Mouse (Mus musculus): ENCODE measurements at regions not wholly inside any gene's neighbourhood (a gene's known extent, or its start where the extent isn't known, plus 50 kb on each side); places are given as distances from the start of the nearest gene placed in this dataset.

DNA sequence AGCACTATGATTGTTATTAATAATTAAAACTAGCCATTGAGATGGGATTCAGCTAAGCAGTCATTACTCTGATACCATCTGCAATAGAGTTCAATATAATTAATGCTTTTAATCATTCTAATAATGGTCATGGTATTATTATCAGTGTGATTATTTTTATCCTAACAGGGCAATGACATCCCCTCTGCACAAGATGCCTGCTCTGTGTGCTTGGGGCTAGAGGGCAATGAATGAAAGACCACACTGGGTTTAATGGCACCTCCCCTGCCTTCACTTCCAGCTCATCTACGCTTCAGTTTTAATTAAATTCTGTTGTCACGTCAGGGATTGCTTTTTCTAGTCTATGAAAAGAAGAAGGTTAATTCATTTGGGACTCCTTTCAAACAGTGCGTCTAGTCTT is 139.1 kb upstream of the Gm11096 start:
- TF ChIP-seq CHD1 (IDR thresholded peaks at IDR 0.05; ENCODE audit: low read depth, low read length) (no peak), ZNF384 (IDR thresholded peaks at IDR 0.05; ENCODE audit: low read depth, low read length) (no peak), ELF1 (IDR thresholded peaks at IDR 0.05; ENCODE audit: low read depth, low read length) (no peak), KAT2A (conservative IDR thresholded peaks at IDR 0.05; ENCODE audit: low read depth, low read length) (no peak), RCOR1 (IDR thresholded peaks at IDR 0.05; ENCODE audit: low read depth, low read length) (no peak), CHD2 (IDR thresholded peaks at IDR 0.05; ENCODE audit: low read length) (no peak)
